Mouse (Mus musculus) brain, embryonic 14.5 days (tissue): Measurements from ENCODE around the gene Rilp. TPM values are rescaled to one million over a fixed set of nuclear protein-coding genes. Genes with fewer than 3 reads are reported as not detected.
A peak's percentile ranks its signal among the peaks of the same experiment; 100 is the strongest.

ENCODE experiments used
- DNase-seq: peaks from one replicate; pipeline ENCODE4 v3.0.0-alpha.2; 2011; ENCODE audit warnings: low read depth
- CTCF ChIP-seq: fragments of 200-500 bp; IDR thresholded peaks from 2 replicates; pipeline ENCODE4 v1.5.1; 2012; ENCODE audit warnings: inconsistent platforms, mild to moderate bottlenecking, moderate library complexity, borderline replicate concordance; ENCODE audit not compliant: insufficient read depth, insufficient read length; ENCODE audit errors: extremely low read depth
- POLR2A ChIP-seq: fragments of 200-500 bp; IDR thresholded peaks from 2 replicates; pipeline ENCODE4 v1.6.1; 2012; ENCODE audit warnings: mild to moderate bottlenecking, inconsistent platforms, borderline replicate concordance; ENCODE audit not compliant: poor library complexity, insufficient read depth, insufficient read length, severe bottlenecking; ENCODE audit errors: extremely low read depth
- polyA plus RNA-seq: library from polyadenylated mRNA; depleted of rRNA; stranded (reverse); fragments of >200 nt; gene quantifications from 2 replicates; pipeline ENCODE4 v1.2.3, GENCODE M21; 2012

The Rilp gene
- polyA plus RNA-seq, 1 experiment = 1.5 TPM

- DNase-seq = no peak
- no peak for TF ChIP-seq POLR2A
- no peak for TF ChIP-seq CTCF
These were observed 42.2 kb upstream of the Rilp start for GRCm38 (mm10) chr11:75467512-75468215.

GRCm38 (mm10) chr11:75468410-75468809 lies 41.5 kb upstream of the Rilp start:
- TF ChIP-seq POLR2A (no peak), CTCF (no peak)
- DNase-seq = no peak

GRCm38 (mm10) chr11:75469261-75469660 lies 40.6 kb upstream of the Rilp start:
- DNase-seq = no peak
- TF ChIP-seq CTCF = no peak
- no peak for TF ChIP-seq POLR2A

- TF ChIP-seq POLR2A = no peak
- TF ChIP-seq CTCF = no peak
These were observed 39.2 kb upstream of the Rilp start for GRCm38 (mm10) chr11:75470675-75471074.

GRCm38 (mm10) chr11:75472469-75473081 lies 37.3 kb upstream of the Rilp start:
- TF ChIP-seq CTCF (no peak), POLR2A (no peak)
- no peak for DNase-seq

More at GRCm38 (mm10) chr11:75470675-75471074, 39.2 kb upstream of the Rilp start:
- DNase-seq = no peak

GRCm38 (mm10) chr11:75473376-75473775 lies 36.5 kb upstream of the Rilp start:
- TF ChIP-seq POLR2A (no peak), CTCF (no peak)
- DNase-seq = no peak

- no peak for DNase-seq
These were observed 23.7 kb upstream of the Rilp start for GRCm38 (mm10) chr11:75486192-75486591.

GRCm38 (mm10) chr11:75486601-75487285 lies 23.2 kb upstream of the Rilp start, which contains the start of gene Prpf8:
Gene Prpf8, plus strand, starts transcription at chr11:75486816.
- TF ChIP-seq CTCF (no peak), POLR2A (peak; percentile 38; the same call in 1 of the 2 replicates)
- DNase-seq = peak; percentile 99

More at GRCm38 (mm10) chr11:75486192-75486591, 23.7 kb upstream of the Rilp start:
- TF ChIP-seq CTCF (no peak), POLR2A (no peak)

- no peak for DNase-seq
- TF ChIP-seq POLR2A = no peak
- TF ChIP-seq CTCF = no peak
These were observed 22.4 kb upstream of the Rilp start for GRCm38 (mm10) chr11:75487496-75487895.

GRCm38 (mm10) chr11:75494296-75495049 lies 15.4 kb upstream of the Rilp start:
- TF ChIP-seq CTCF = no peak
- no peak for TF ChIP-seq POLR2A
- no peak for DNase-seq

GRCm38 (mm10) chr11:75498126-75498525 lies 11.8 kb upstream of the Rilp start:
- TF ChIP-seq CTCF = no peak
- no peak for TF ChIP-seq POLR2A
- DNase-seq = no peak

- no peak for TF ChIP-seq CTCF
- TF ChIP-seq POLR2A = no peak
- DNase-seq = no peak
These were observed 1.7 kb upstream of the Rilp start for GRCm38 (mm10) chr11:75508162-75508561.
